Mouse (Mus musculus) fibroblast of lung, adult 2 months (primary cell): ENCODE data around the gene Tmem189.

ENCODE experiments used
- DNase-seq: peaks from one replicate; pipeline ENCODE4 v3.0.0-alpha.2; 2011; ENCODE audit warnings: low read depth

The Tmem189 gene

DNA sequence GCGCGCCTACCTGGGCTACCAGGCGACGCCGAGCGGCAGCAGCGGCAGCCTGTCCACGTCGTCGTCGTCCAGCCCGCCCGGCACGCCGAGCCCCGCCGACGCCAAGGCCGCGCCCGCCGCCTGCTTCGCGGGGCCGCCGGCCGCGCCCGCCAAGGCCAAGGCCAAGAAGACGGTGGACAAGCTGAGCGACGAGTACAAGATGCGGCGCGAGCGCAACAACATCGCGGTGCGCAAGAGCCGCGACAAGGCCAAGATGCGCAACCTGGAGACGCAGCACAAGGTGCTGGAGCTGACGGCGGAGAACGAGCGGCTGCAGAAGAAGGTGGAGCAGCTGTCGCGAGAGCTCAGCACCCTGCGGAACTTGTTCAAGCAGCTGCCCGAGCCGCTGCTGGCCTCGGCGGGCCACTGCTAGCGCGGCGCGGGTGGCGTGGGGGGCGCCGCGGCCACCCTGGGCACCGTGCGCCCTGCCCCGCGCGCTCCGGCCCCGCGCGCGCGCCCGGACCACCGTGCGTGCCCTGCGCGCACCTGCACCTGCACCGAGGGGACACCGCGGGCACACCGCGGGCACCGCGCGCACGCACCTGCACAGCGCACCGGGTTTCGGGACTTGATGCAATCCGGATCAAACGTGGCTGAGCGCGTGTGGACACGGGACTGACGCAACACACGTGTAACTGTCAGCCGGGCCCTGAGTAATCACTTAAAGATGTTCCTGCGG is at the start of gene Tmem189:
TSS of gene Tmem189 (minus strand) at position 322 of the 718 bp plus-strand sequence.
- no peak for DNase-seq

DNA sequence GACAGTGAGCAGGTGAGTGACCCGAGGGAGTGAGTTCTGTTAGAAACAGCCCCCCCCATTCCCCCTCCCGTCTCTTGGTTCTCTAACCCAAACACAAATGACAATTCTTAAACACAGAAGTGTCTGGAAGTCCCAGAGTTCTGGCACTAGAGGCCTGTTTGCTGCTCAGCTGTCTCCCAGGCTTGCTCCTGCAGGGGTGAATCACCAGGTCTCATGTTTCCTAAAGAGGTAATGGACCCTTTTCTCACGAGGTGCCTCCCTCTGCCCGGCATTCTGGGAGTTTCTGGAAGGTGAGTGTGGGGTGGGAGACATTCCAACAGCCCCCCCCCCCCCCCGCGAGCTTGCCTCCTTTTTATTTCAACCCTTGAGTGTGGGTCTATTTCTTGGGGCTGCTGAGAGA is 49.4 kb upstream of the Tmem189 start:
- DNase-seq, result peak; percentile 76

- no peak for DNase-seq
Measured at GRCm38 (mm10) chr2:167734861-167735260, 45.2 kb upstream of the Tmem189 start.

- DNase-seq, result no peak
Measured at GRCm38 (mm10) chr2:167731149-167731548, 41.5 kb upstream of the Tmem189 start.

GRCm38 (mm10) chr2:167730036-167730435 is 40.4 kb upstream of the Tmem189 start:
- no peak for DNase-seq

- peak; percentile 95 for DNase-seq
Measured at GRCm38 (mm10) chr2:167727161-167727560, 37.5 kb upstream of the Tmem189 start.

DNA sequence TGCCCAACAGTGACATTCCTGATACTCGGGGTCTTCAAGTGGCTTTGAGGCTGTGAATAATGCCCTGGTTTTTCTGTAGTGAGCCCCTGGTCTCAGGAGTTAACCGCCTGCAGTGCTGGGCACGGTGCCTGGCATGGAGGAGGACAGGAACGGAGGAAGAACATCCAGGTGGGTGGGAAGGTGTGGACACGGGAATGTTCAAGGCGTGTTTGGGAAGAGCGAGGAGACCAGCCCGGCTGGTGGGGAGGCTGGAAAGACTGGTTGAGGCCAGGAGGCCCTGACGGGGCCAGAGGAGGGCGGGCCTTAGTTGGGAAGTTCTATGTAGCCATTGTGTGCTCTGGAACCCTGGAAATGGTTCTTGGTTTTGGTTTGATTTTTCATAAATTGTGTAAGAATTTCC is 36.3 kb upstream of the Tmem189 start:
- DNase-seq, result no peak

- DNase-seq, result no peak
Measured at GRCm38 (mm10) chr2:167723589-167724206, 34.1 kb upstream of the Tmem189 start.

DNA sequence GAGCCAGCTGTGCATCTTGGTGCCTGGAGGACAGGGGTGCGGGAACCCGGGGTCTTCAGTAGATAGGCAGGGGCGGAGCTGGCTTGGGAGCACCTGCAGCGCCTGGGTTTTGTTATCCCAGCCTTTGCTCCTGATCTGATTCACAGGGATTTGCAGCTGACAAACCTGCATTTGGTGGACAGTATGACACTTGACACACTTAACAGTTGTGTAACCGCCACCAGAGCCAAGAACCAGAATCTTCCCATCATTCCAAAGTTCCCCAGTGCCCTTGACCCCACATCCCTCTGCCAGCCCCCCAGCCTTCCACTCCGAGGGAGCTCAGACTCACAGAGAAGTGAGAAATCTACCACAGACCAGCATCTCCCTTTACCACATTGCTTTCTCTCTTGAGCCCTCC is 32.9 kb upstream of the Tmem189 start:
- DNase-seq, result no peak

- no peak for DNase-seq
Measured at GRCm38 (mm10) chr2:167721159-167721882, 31.7 kb upstream of the Tmem189 start.

GRCm38 (mm10) chr2:167719520-167719919 is 29.9 kb upstream of the Tmem189 start:
- DNase-seq, result no peak

- DNase-seq, result no peak
Measured at GRCm38 (mm10) chr2:167717208-167717607, 27.6 kb upstream of the Tmem189 start.

DNA sequence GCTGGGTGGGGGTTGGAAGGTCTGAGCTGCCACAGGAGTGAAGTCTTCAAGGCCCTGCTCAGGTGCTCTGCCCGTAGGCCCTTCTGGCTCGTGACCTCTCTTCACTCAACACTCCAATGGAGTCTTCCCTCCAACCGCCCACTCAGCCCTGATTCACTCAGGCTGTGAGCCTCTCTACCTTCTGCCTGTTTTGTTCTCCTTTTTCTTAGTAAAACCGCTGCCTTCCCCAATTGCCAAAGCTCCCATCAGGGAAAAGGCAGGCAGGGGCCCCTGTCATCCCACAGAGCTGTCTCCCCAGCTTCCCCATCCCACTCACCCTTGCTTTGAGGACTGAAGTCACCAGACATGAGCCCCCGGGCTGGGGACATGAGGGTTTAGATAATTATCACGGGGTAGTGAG is 25.4 kb upstream of the Tmem189 start:
- DNase-seq, result no peak

GRCm38 (mm10) chr2:167714298-167714697 is 24.7 kb upstream of the Tmem189 start:
- no peak for DNase-seq

GRCm38 (mm10) chr2:167712872-167713821 is 23.5 kb upstream of the Tmem189 start:
- peak; percentile 70 for DNase-seq

DNA sequence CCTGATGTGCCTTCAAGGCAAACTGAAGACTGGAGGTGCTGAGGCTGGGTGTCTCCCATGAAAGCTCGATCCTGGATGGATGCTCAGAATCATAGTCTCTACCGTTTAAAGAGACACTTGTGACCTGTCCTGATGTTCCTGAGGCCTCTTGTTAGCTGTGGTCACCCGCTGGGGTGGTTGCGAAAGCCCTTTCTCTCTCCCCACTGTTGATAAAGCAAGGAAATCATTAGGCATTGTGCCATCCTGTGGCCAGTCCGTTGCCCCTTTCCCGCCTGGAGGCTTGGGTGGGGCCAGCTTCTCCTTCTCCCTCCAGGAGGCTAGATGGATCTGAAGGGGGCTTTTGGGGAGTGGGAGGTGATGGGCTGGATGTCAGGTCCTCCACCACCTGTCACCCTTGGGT is 21.0 kb upstream of the Tmem189 start:
- no peak for DNase-seq

DNA sequence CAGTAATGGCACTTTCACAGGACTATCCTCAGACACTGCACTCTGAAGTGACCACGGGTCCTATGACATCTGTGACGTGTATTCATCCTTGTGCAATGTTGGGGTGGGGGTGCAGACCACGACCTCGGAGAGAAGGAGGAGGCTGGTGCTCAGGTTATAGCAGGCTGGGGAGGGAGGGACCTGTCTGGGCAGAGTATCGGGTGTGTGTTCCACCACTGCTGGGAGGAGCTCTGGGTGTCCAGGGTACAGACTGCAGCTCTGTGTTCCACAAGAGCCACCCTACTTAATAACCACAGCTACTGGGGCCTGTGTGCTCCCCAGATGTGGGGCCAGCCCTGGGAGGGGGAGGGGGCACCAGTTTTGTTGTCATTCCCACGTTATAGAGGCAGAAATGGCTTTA is 20.3 kb upstream of the Tmem189 start:
- no peak for DNase-seq

DNA sequence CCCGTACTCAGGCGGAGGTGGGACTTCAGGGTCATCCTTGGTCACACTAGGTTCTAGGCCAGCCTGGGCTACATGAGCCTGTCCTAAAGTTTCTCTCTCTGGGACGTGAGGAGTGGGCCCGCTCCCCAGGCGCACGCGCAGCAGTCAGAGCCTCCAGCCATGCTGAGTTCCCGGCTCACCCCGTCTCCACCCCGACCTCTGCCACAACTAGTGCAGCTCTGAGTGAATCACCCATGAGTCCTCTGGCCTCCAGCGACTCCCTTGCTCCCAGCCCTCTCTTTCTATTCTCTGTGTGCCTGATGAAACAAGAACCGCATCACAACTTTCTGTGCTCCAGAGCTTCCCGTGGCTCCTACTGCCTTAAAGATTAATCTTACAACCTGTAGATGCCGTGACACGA is 18.8 kb upstream of the Tmem189 start:
- no peak for DNase-seq

DNA sequence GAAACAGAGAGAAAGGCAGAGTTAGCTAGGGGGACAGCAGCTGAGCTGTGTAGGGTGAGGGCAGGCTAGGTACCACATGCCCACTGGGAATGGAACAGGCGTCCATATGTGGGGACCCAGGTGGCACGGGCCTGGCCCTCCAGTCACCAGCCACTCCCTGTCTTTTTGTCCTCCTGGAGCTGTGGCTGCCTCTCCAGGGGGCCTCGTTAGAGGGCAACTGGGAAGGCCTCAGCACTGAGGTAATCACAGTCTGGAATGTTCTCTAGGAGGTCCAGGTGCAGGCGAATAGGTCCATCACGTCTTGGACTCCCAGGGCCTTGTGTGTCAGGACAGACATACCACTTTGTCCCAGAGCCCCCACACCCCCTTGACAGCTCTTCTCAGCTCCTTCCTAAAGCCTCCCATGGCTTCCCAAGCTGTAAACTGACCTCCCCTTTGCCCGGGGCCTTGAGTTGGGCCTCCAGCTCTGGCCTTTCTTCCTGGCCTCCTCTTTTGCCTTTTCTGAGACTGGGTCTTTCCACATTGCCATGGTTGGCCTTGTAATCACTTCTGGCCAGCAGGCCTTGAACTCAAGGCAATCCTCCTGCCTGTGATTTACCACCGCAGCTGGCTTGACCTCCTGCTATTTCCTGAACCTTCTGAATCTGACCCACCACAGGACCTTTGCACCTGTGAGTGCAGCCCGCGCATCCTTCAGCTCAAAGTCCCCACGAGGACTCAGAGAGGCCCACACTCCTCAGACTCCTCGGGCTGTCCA is 16.7 kb upstream of the Tmem189 start:
- no peak for DNase-seq

DNA sequence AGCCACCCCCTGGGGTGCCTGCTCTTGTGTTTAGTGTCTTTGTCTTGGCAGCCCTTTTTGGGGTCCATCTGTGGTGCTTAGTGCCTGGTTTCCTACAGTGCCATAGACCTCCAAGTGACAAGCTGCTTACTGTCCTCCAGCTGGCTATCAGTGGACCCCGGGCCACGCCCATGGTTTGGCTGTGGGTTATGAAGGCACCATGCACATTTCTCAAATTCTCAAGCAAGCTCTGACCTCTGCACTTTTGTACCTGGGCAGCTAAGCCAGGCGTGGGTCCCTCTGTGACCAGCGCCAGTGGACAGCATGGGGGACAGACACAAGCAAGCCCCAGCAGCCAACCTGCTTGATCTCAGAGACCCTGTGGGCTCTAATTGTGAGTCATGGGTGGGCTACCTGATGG is 14.8 kb upstream of the Tmem189 start:
- DNase-seq, result no peak

DNA sequence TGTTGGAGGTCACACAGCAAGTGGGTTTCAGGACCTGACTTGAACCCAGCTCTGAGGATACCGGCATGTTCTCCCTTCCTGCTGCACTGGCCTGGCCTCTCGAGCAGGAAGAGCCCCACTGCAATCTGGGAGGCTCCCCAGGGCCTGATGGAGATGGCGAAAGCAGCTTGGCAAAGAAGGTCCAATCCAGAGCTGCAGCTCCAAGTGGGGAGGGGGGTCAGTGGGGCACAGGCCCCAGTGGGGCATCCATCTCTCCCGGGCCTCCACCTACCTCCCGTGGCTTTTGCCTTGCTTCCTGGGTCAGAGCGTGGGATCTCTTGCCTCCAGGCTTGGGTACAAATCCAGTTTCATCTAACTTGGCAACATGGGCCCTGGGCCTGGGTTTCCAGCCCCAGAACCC is 12.5 kb upstream of the Tmem189 start:
- DNase-seq, result no peak
